Mouse (Mus musculus): ENCODE data around the gene Rnf145.

- TF ChIP-seq CTCF (IDR thresholded peaks at IDR 0.05; ENCODE audit: low read depth, low read length) (no peak), POLR2A (IDR thresholded peaks at IDR 0.05; ENCODE audit: borderline replicate concordance, low read depth, low read length) (no peak)
Measured at GRCm38 (mm10) chr11:44586047-44586696, 67.4 kb downstream of the Rnf145 start.
